Mouse (Mus musculus): ENCODE results near the gene Tinf2. TPM values are rescaled to one million over a fixed set of nuclear protein-coding genes. Genes with fewer than 3 reads are reported as not detected.

The Tinf2 gene
- polyA plus RNA-seq, 1 experiment from 2014 or later = 46.6 TPM

- Histone ChIP-seq H3K4me2 (peak overlapping the region; percentile 74; the same call in 1 of the 2 replicates), H3K4me1 (peaks cover 9% of the 10 kb centered on the region), H3K27me3 (no peaks in the 10 kb centered on the region), H3K36me3 (peaks cover 35% of the 10 kb centered on the region), H3K27ac (no peak overlapping the region), H3K9me3 (no peaks in the 10 kb centered on the region), H3K9ac (0 out of 2 replicates have a peak overlapping the region, but pooled peaks have one; percentile 37), H3K4me3 (no peak overlapping the region)
- 88% methylated on average over 12 of the region's 12 CpGs for WGBS
- no peak for ATAC-seq (ENCODE audit: insufficient number of reproducible peaks, insufficient read depth, low FRiP score, low TSS enrichment, low read depth)
Measured at GRCm38 (mm10) chr14:55720666-55721065, 39.0 kb upstream of the Tinf2 start.

- Histone ChIP-seq H3K27ac (no peak overlapping the region), H3K36me3 (peaks cover 35% of the 10 kb centered on the region), H3K9me3 (no peaks in the 10 kb centered on the region), H3K4me3 (no peak overlapping the region), H3K4me1 (peaks cover 14% of the 10 kb centered on the region), H3K9ac (no peak overlapping the region), H3K27me3 (no peaks in the 10 kb centered on the region), H3K4me2 (no peak overlapping the region)
- ATAC-seq (ENCODE audit: insufficient number of reproducible peaks, insufficient read depth, low FRiP score, low TSS enrichment, low read depth) = no peak
- WGBS = 87% methylated on average over 6 of the region's 6 CpGs
Measured at GRCm38 (mm10) chr14:55719737-55720136, 38.1 kb upstream of the Tinf2 start.

- no peak for ATAC-seq (ENCODE audit: insufficient number of reproducible peaks, insufficient read depth, low FRiP score, low TSS enrichment, low read depth)
- Histone ChIP-seq H3K36me3 (peaks cover 35% of the 10 kb centered on the region), H3K4me2 (no peak overlapping the region), H3K27ac (no peak overlapping the region), H3K27me3 (peaks cover 24% of the 10 kb centered on the region), H3K4me3 (no peak overlapping the region), H3K4me1 (peaks cover 30% of the 10 kb centered on the region), H3K9ac (no peak overlapping the region), H3K9me3 (no peaks in the 10 kb centered on the region)
- 46% methylated on average over 8 of the region's 8 CpGs for WGBS
Measured at GRCm38 (mm10) chr14:55716884-55717283, 35.3 kb upstream of the Tinf2 start.

GRCm38 (mm10) chr14:55716271-55716670 lies 34.7 kb upstream of the Tinf2 start:
- WGBS = 92% methylated on average over 6 of the region's 6 CpGs
- Histone ChIP-seq H3K4me3 (no peak overlapping the region), H3K9ac (no peak overlapping the region), H3K9me3 (no peaks in the 10 kb centered on the region), H3K27ac (no peak overlapping the region), H3K27me3 (peaks cover 27% of the 10 kb centered on the region), H3K4me1 (peaks cover 27% of the 10 kb centered on the region), H3K36me3 (peaks cover 35% of the 10 kb centered on the region), H3K4me2 (no peak overlapping the region)
- ATAC-seq (ENCODE audit: insufficient number of reproducible peaks, insufficient read depth, low FRiP score, low TSS enrichment, low read depth) = no peak

- Histone ChIP-seq H3K4me1 (peaks cover 20% of the 10 kb centered on the region), H3K27me3 (peaks cover 27% of the 10 kb centered on the region), H3K9me3 (no peaks in the 10 kb centered on the region), H3K27ac (no peak overlapping the region), H3K9ac (no peak overlapping the region), H3K4me2 (no peak overlapping the region), H3K36me3 (peaks cover 35% of the 10 kb centered on the region), H3K4me3 (no peak overlapping the region)
- 23% methylated on average over 6 of the region's 6 CpGs for WGBS
- ATAC-seq (ENCODE audit: insufficient number of reproducible peaks, insufficient read depth, low FRiP score, low TSS enrichment, low read depth) = no peak
Measured at GRCm38 (mm10) chr14:55714893-55715292, 33.3 kb upstream of the Tinf2 start.

GRCm38 (mm10) chr14:55713729-55714122 lies 32.1 kb upstream of the Tinf2 start, which contains the start of gene Tgm1:
TSS of gene Tgm1 (minus strand) at chr14:55713926.
- H3K9ac ChIP-seq = peak within 1 kb of the TSS; percentile 59
- 22% methylated on average over 4 of the region's 4 CpGs for WGBS
- H3K4me2 ChIP-seq = peak within 1 kb of the TSS; percentile 50
- H3K27me3 ChIP-seq = peaks cover 27% of the 10 kb centered on the region
- H3K4me3 ChIP-seq = peak within 1 kb of the TSS; percentile 27
- H3K4me1 ChIP-seq = peaks cover 20% of the 10 kb centered on the region
- H3K9me3 ChIP-seq = no peaks in the 10 kb centered on the region
- no peak for ATAC-seq (ENCODE audit: insufficient number of reproducible peaks, insufficient read depth, low FRiP score, low TSS enrichment, low read depth)
- H3K36me3 ChIP-seq = peaks cover 24% of the 10 kb centered on the region
- H3K27ac ChIP-seq = peak within 1 kb of the TSS; percentile 11; the same call in 1 of the 2 replicates

- Histone ChIP-seq H3K4me2 (peak overlapping the region; percentile 50), H3K9ac (peak overlapping the region; percentile 59), H3K27me3 (peaks cover 27% of the 10 kb centered on the region), H3K9me3 (no peaks in the 10 kb centered on the region), H3K27ac (no peak overlapping the region; the same call in 1 of the 2 replicates), H3K4me3 (peak overlapping the region; percentile 27), H3K4me1 (peaks cover 20% of the 10 kb centered on the region), H3K36me3 (peaks cover 18% of the 10 kb centered on the region)
- WGBS = 15% methylated on average over 25 of the region's 25 CpGs
- no peak for ATAC-seq (ENCODE audit: insufficient number of reproducible peaks, insufficient read depth, low FRiP score, low TSS enrichment, low read depth)
Measured at GRCm38 (mm10) chr14:55713007-55713728, 31.5 kb upstream of the Tinf2 start.

GRCm38 (mm10) chr14:55711786-55712185 lies 30.2 kb upstream of the Tinf2 start:
- Histone ChIP-seq H3K27ac (no peak overlapping the region), H3K4me2 (no peak overlapping the region), H3K4me1 (peaks cover 20% of the 10 kb centered on the region), H3K27me3 (peaks cover 27% of the 10 kb centered on the region), H3K36me3 (peaks cover 7% of the 10 kb centered on the region; the same call in 1 of the 2 replicates), H3K9me3 (no peaks in the 10 kb centered on the region), H3K4me3 (no peak overlapping the region), H3K9ac (no peak overlapping the region)
- WGBS = 85% methylated on average over 7 of the region's 7 CpGs
- no peak for ATAC-seq (ENCODE audit: insufficient number of reproducible peaks, insufficient read depth, low FRiP score, low TSS enrichment, low read depth)

GRCm38 (mm10) chr14:55709509-55709908 lies 27.9 kb upstream of the Tinf2 start:
- Histone ChIP-seq H3K4me3 (no peak overlapping the region), H3K27me3 (peaks cover 27% of the 10 kb centered on the region), H3K27ac (no peak overlapping the region), H3K9me3 (no peaks in the 10 kb centered on the region), H3K36me3 (no peaks in the 10 kb centered on the region), H3K4me1 (peaks cover 14% of the 10 kb centered on the region), H3K4me2 (no peak overlapping the region), H3K9ac (no peak overlapping the region)
- ATAC-seq (ENCODE audit: insufficient number of reproducible peaks, insufficient read depth, low FRiP score, low TSS enrichment, low read depth) = no peak
- 83% methylated on average over 4 of the region's 4 CpGs for WGBS

- H3K27me3 ChIP-seq = peaks cover 8% of the 10 kb centered on the region
- H3K9me3 ChIP-seq = no peaks in the 10 kb centered on the region
- H3K4me2 ChIP-seq = no peak overlapping the region
- no peaks in the 10 kb centered on the region for H3K4me1 ChIP-seq
- H3K27ac ChIP-seq = no peak overlapping the region
- H3K9ac ChIP-seq = no peak overlapping the region
- ATAC-seq (ENCODE audit: insufficient number of reproducible peaks, insufficient read depth, low FRiP score, low TSS enrichment, low read depth) = no peak
- H3K36me3 ChIP-seq = no peaks in the 10 kb centered on the region
- H3K4me3 ChIP-seq = no peak overlapping the region
- 84% methylated on average over 5 of the region's 5 CpGs for WGBS
Measured at GRCm38 (mm10) chr14:55707397-55707796, 25.8 kb upstream of the Tinf2 start.

GRCm38 (mm10) chr14:55706051-55706600 lies 24.5 kb upstream of the Tinf2 start:
- no peaks in the 10 kb centered on the region for H3K9me3 ChIP-seq
- no peaks in the 10 kb centered on the region for H3K27me3 ChIP-seq
- 88% methylated on average over 8 of the region's 8 CpGs for WGBS
- no peaks in the 10 kb centered on the region for H3K36me3 ChIP-seq
- H3K4me2 ChIP-seq = no peak overlapping the region
- no peak overlapping the region for H3K9ac ChIP-seq
- no peak for ATAC-seq (ENCODE audit: insufficient number of reproducible peaks, insufficient read depth, low FRiP score, low TSS enrichment, low read depth)
- H3K27ac ChIP-seq = no peak overlapping the region
- no peaks in the 10 kb centered on the region for H3K4me1 ChIP-seq
- H3K4me3 ChIP-seq = no peak overlapping the region

- no peaks in the 10 kb centered on the region for H3K36me3 ChIP-seq
- H3K9ac ChIP-seq = no peak overlapping the region
- no peak overlapping the region for H3K27ac ChIP-seq
- no peak overlapping the region for H3K4me2 ChIP-seq
- H3K9me3 ChIP-seq = no peaks in the 10 kb centered on the region
- H3K27me3 ChIP-seq = no peaks in the 10 kb centered on the region
- ATAC-seq (ENCODE audit: insufficient number of reproducible peaks, insufficient read depth, low FRiP score, low TSS enrichment, low read depth) = no peak
- H3K4me3 ChIP-seq = no peak overlapping the region
- 72% methylated on average over 6 of the region's 6 CpGs for WGBS
- H3K4me1 ChIP-seq = no peaks in the 10 kb centered on the region
Measured at GRCm38 (mm10) chr14:55702761-55703160, 21.1 kb upstream of the Tinf2 start.
